Mouse (Mus musculus): ENCODE data around the gene Kazn. TPM values are rescaled to one million over a fixed set of nuclear protein-coding genes. Genes with fewer than 3 reads are reported as not detected.

The Kazn gene
- polyA plus RNA-seq, 1 experiment: 80.2 TPM

GRCm38 (mm10) chr4:142172942-142173341, 66.3 kb downstream of the Kazn start:
- no peak for TF ChIP-seq EP300 (IDR thresholded peaks at IDR 0.05; ENCODE audit: insufficient read depth, low read depth, low read length)
- TF ChIP-seq CTCF (IDR thresholded peaks at IDR 0.05; ENCODE audit: low read depth, low read length): no peak
- TF ChIP-seq POLR2A (IDR thresholded peaks at IDR 0.05; ENCODE audit: insufficient read depth, low read length): no peak
- Histone ChIP-seq H3K36me3 (ENCODE audit: control insufficient read depth, insufficient read depth, low read length, poor library complexity, severe bottlenecking) (no peaks in the 10 kb centered on the region), H3K27ac (ENCODE audit: insufficient read depth, low read length) (peak overlapping the region; percentile 82), H3K27me3 (ENCODE audit: control insufficient read depth, insufficient read depth, low read length, poor library complexity, severe bottlenecking) (no peaks in the 10 kb centered on the region), H3K9ac (ENCODE audit: low read depth, poor library complexity, severe bottlenecking) (peak overlapping the region; percentile 13; the same call in 1 of the 2 replicates), H3K4me1 (ENCODE audit: control insufficient read depth, insufficient read depth, low read length) (peaks cover 32% of the 10 kb centered on the region), H3K4me3 (ENCODE audit: low read depth, low read length) (no peak overlapping the region), H3K9me3 (replicated peaks; ENCODE audit: control insufficient read depth, insufficient read depth, low read length, poor library complexity, severe bottlenecking) (no peaks in the 10 kb centered on the region)

GRCm38 (mm10) chr4:142171788-142172497, 67.3 kb downstream of the Kazn start:
- Histone ChIP-seq H3K27me3 (ENCODE audit: control insufficient read depth, insufficient read depth, low read length, poor library complexity, severe bottlenecking) (no peaks in the 10 kb centered on the region), H3K36me3 (ENCODE audit: control insufficient read depth, insufficient read depth, low read length, poor library complexity, severe bottlenecking) (no peaks in the 10 kb centered on the region), H3K4me3 (ENCODE audit: low read depth, low read length) (peak overlapping the region; percentile 21; the same call in 1 of the 2 replicates), H3K9me3 (replicated peaks; ENCODE audit: control insufficient read depth, insufficient read depth, low read length, poor library complexity, severe bottlenecking) (no peaks in the 10 kb centered on the region), H3K27ac (ENCODE audit: insufficient read depth, low read length) (peak overlapping the region; percentile 99), H3K4me1 (ENCODE audit: control insufficient read depth, insufficient read depth, low read length) (peaks cover 33% of the 10 kb centered on the region), H3K9ac (ENCODE audit: low read depth, poor library complexity, severe bottlenecking) (peak overlapping the region; percentile 68)
- TF ChIP-seq CTCF (IDR thresholded peaks at IDR 0.05; ENCODE audit: low read depth, low read length) (no peak), EP300 (IDR thresholded peaks at IDR 0.05; ENCODE audit: insufficient read depth, low read depth, low read length) (peak; percentile 81; the same call in 1 of the 2 replicates), POLR2A (IDR thresholded peaks at IDR 0.05; ENCODE audit: insufficient read depth, low read length) (no peak)

GRCm38 (mm10) chr4:142170882-142171768, 68.1 kb downstream of the Kazn start:
- peaks cover 36% of the 10 kb centered on the region for H3K4me1 ChIP-seq (ENCODE audit: control insufficient read depth, insufficient read depth, low read length)
- peak overlapping the region; percentile 68 for H3K9ac ChIP-seq (ENCODE audit: low read depth, poor library complexity, severe bottlenecking)
- no peak overlapping the region; the same call in 1 of the 2 replicates for H3K4me3 ChIP-seq (ENCODE audit: low read depth, low read length)
- TF ChIP-seq EP300 (IDR thresholded peaks at IDR 0.05; ENCODE audit: insufficient read depth, low read depth, low read length) (peak; percentile 95), CTCF (IDR thresholded peaks at IDR 0.05; ENCODE audit: low read depth, low read length) (no peak)
- H3K9me3 ChIP-seq (replicated peaks; ENCODE audit: control insufficient read depth, insufficient read depth, low read length, poor library complexity, severe bottlenecking): no peaks in the 10 kb centered on the region
- H3K27me3 ChIP-seq (ENCODE audit: control insufficient read depth, insufficient read depth, low read length, poor library complexity, severe bottlenecking): no peaks in the 10 kb centered on the region
- H3K36me3 ChIP-seq (ENCODE audit: control insufficient read depth, insufficient read depth, low read length, poor library complexity, severe bottlenecking): no peaks in the 10 kb centered on the region
- peak overlapping the region; percentile 99 for H3K27ac ChIP-seq (ENCODE audit: insufficient read depth, low read length)

- no peaks in the 10 kb centered on the region for H3K9me3 ChIP-seq (replicated peaks; ENCODE audit: control insufficient read depth, insufficient read depth, low read length, poor library complexity, severe bottlenecking)
- H3K27me3 ChIP-seq (ENCODE audit: control insufficient read depth, insufficient read depth, low read length, poor library complexity, severe bottlenecking): no peaks in the 10 kb centered on the region
- TF ChIP-seq POLR2A (IDR thresholded peaks at IDR 0.05; ENCODE audit: insufficient read depth, low read length) (no peak), EP300 (IDR thresholded peaks at IDR 0.05; ENCODE audit: insufficient read depth, low read depth, low read length) (peak; percentile 86), CTCF (IDR thresholded peaks at IDR 0.05; ENCODE audit: low read depth, low read length) (no peak)
- peaks cover 37% of the 10 kb centered on the region for H3K4me1 ChIP-seq (ENCODE audit: control insufficient read depth, insufficient read depth, low read length)
- peak overlapping the region; percentile 99 for H3K27ac ChIP-seq (ENCODE audit: insufficient read depth, low read length)
- peak overlapping the region; percentile 29; the same call in 1 of the 2 replicates for H3K4me3 ChIP-seq (ENCODE audit: low read depth, low read length)
- H3K36me3 ChIP-seq (ENCODE audit: control insufficient read depth, insufficient read depth, low read length, poor library complexity, severe bottlenecking): no peaks in the 10 kb centered on the region
- H3K9ac ChIP-seq (ENCODE audit: low read depth, poor library complexity, severe bottlenecking): peak overlapping the region; percentile 68; the same call in 1 of the 2 replicates
Measured at GRCm38 (mm10) chr4:142169636-142170035, 69.6 kb downstream of the Kazn start.

- Histone ChIP-seq H3K9ac (ENCODE audit: low read depth, poor library complexity, severe bottlenecking) (no peak overlapping the region), H3K4me1 (ENCODE audit: control insufficient read depth, insufficient read depth, low read length) (peaks cover 32% of the 10 kb centered on the region), H3K27ac (ENCODE audit: insufficient read depth, low read length) (peak overlapping the region; percentile 85; the same call in 1 of the 2 replicates), H3K36me3 (ENCODE audit: control insufficient read depth, insufficient read depth, low read length, poor library complexity, severe bottlenecking) (no peaks in the 10 kb centered on the region), H3K4me3 (ENCODE audit: low read depth, low read length) (no peak overlapping the region), H3K9me3 (replicated peaks; ENCODE audit: control insufficient read depth, insufficient read depth, low read length, poor library complexity, severe bottlenecking) (no peaks in the 10 kb centered on the region), H3K27me3 (ENCODE audit: control insufficient read depth, insufficient read depth, low read length, poor library complexity, severe bottlenecking) (no peaks in the 10 kb centered on the region)
- TF ChIP-seq EP300 (IDR thresholded peaks at IDR 0.05; ENCODE audit: insufficient read depth, low read depth, low read length) (no peak), POLR2A (IDR thresholded peaks at IDR 0.05; ENCODE audit: insufficient read depth, low read length) (no peak), CTCF (IDR thresholded peaks at IDR 0.05; ENCODE audit: low read depth, low read length) (no peak)
Measured at GRCm38 (mm10) chr4:142168352-142168751, 70.8 kb downstream of the Kazn start.

Measured in ES-Bruce4 (cell line).